Mouse (Mus musculus): ENCODE data around the gene Bcs1l. TPM values are rescaled to one million over a fixed set of nuclear protein-coding genes. Genes with fewer than 3 reads are reported as not detected.
A peak's percentile ranks its signal among the peaks of the same experiment; 100 is the strongest.

Bcs1l gene
- polyA plus RNA-seq, 1 experiment from 2014 or later, result 21.5 TPM

- H3K4me3 ChIP-seq (replicated peaks), result no peak overlapping the region
- peaks cover 2% of the 10 kb centered on the region for H3K4me1 ChIP-seq
- H3K9me3 ChIP-seq (replicated peaks), result no peaks in the 10 kb centered on the region
- WGBS, result 90% methylated on average over 8 of the region's 8 CpGs
- ATAC-seq (ENCODE audit: low FRiP score), result no peak
- no peaks in the 10 kb centered on the region for H3K27me3 ChIP-seq (replicated peaks)
- no peak overlapping the region for H3K27ac ChIP-seq (replicated peaks)
- no peak overlapping the region for H3K4me2 ChIP-seq
- no peak overlapping the region for H3K9ac ChIP-seq (replicated peaks)
- peaks cover 72% of the 10 kb centered on the region for H3K36me3 ChIP-seq
Observed at GRCm38 (mm10) chr1:74594434-74594833, 6.3 kb downstream of the Bcs1l start.

- peak; percentile 82 for ATAC-seq (ENCODE audit: low FRiP score)
- Histone ChIP-seq H3K27ac (replicated peaks) (peak overlapping the region; percentile 80), H3K27me3 (replicated peaks) (no peaks in the 10 kb centered on the region), H3K4me3 (replicated peaks) (peak overlapping the region; percentile 79), H3K4me1 (peaks cover 18% of the 10 kb centered on the region), H3K9me3 (replicated peaks) (no peaks in the 10 kb centered on the region), H3K4me2 (peak overlapping the region; percentile 94), H3K36me3 (peaks cover 30% of the 10 kb centered on the region), H3K9ac (replicated peaks) (peak overlapping the region; percentile 82)
- 10% methylated on average over 26 of the region's 26 CpGs for WGBS
Observed at GRCm38 (mm10) chr1:74600501-74601266, 12.6 kb downstream of the Bcs1l start.

GRCm38 (mm10) chr1:74601267-74601962, 13.3 kb downstream of the Bcs1l start, which contains the start of the genes Rnf25 and Stk36:
Rnf25 (minus strand) TSS chr1:74601397.
Stk36 (plus strand) TSS chr1:74601445.
- peaks cover 27% of the 10 kb centered on the region for H3K36me3 ChIP-seq
- H3K27ac ChIP-seq (replicated peaks), result peak within 1 kb of the TSS; percentile 80
- WGBS, result 8% methylated on average over 25 of the region's 25 CpGs
- H3K9ac ChIP-seq (replicated peaks), result peak within 1 kb of the TSS; percentile 82
- peaks cover 18% of the 10 kb centered on the region for H3K4me1 ChIP-seq
- peak; percentile 92 for ATAC-seq (ENCODE audit: low FRiP score)
- H3K4me2 ChIP-seq, result peak within 1 kb of the TSS; percentile 94
- H3K4me3 ChIP-seq (replicated peaks), result peak within 1 kb of the TSS; percentile 79
- H3K27me3 ChIP-seq (replicated peaks), result no peaks in the 10 kb centered on the region
- H3K9me3 ChIP-seq (replicated peaks), result no peaks in the 10 kb centered on the region

- no peak overlapping the region for H3K4me3 ChIP-seq (replicated peaks)
- no peaks in the 10 kb centered on the region for H3K9me3 ChIP-seq (replicated peaks)
- H3K27me3 ChIP-seq (replicated peaks), result no peaks in the 10 kb centered on the region
- no peaks in the 10 kb centered on the region for H3K4me1 ChIP-seq
- no peak for ATAC-seq (ENCODE audit: low FRiP score)
- WGBS, result 94% methylated on average over 1 of the region's 1 CpGs
- H3K4me2 ChIP-seq, result no peak overlapping the region
- H3K36me3 ChIP-seq, result peaks cover 56% of the 10 kb centered on the region
- no peak overlapping the region for H3K9ac ChIP-seq (replicated peaks)
- no peak overlapping the region for H3K27ac ChIP-seq (replicated peaks)
Observed at GRCm38 (mm10) chr1:74624183-74624582, 36.1 kb downstream of the Bcs1l start.

- Histone ChIP-seq H3K9me3 (replicated peaks) (no peaks in the 10 kb centered on the region), H3K4me3 (replicated peaks) (no peak overlapping the region), H3K9ac (replicated peaks) (no peak overlapping the region), H3K36me3 (peaks cover 56% of the 10 kb centered on the region), H3K4me1 (no peaks in the 10 kb centered on the region), H3K27me3 (replicated peaks) (no peaks in the 10 kb centered on the region), H3K27ac (replicated peaks) (no peak overlapping the region), H3K4me2 (no peak overlapping the region)
- WGBS, result 87% methylated on average over 4 of the region's 4 CpGs
- ATAC-seq (ENCODE audit: low FRiP score), result no peak
Observed at GRCm38 (mm10) chr1:74626076-74626475, 38.0 kb downstream of the Bcs1l start.

GRCm38 (mm10) chr1:74628001-74628400, 39.9 kb downstream of the Bcs1l start:
- Histone ChIP-seq H3K4me2 (no peak overlapping the region), H3K9me3 (replicated peaks) (no peaks in the 10 kb centered on the region), H3K4me1 (no peaks in the 10 kb centered on the region), H3K36me3 (peaks cover 49% of the 10 kb centered on the region), H3K9ac (replicated peaks) (no peak overlapping the region), H3K27me3 (replicated peaks) (no peaks in the 10 kb centered on the region), H3K4me3 (replicated peaks) (no peak overlapping the region), H3K27ac (replicated peaks) (no peak overlapping the region)
- ATAC-seq (ENCODE audit: low FRiP score), result no peak
- 46% methylated on average over 7 of the region's 7 CpGs for WGBS

GRCm38 (mm10) chr1:74632734-74633133, 44.6 kb downstream of the Bcs1l start:
- H3K4me1 ChIP-seq, result no peaks in the 10 kb centered on the region
- H3K27me3 ChIP-seq (replicated peaks), result no peaks in the 10 kb centered on the region
- H3K9me3 ChIP-seq (replicated peaks), result no peaks in the 10 kb centered on the region
- WGBS, result 93% methylated on average over 4 of the region's 4 CpGs
- H3K4me3 ChIP-seq (replicated peaks), result no peak overlapping the region
- H3K36me3 ChIP-seq, result peaks cover 40% of the 10 kb centered on the region
- no peak for ATAC-seq (ENCODE audit: low FRiP score)
- no peak overlapping the region for H3K27ac ChIP-seq (replicated peaks)
- no peak overlapping the region for H3K4me2 ChIP-seq
- no peak overlapping the region for H3K9ac ChIP-seq (replicated peaks)

Small RNAs within 50 kb of the gene (microRNA-seq; reads per million reads assigned to microRNA genes)
- not detected for gene Gm25035

Other genes starting within 250 kb of the Bcs1l start
- 1.1 and 1.4 TPM in 2 replicates for gene Catip, start 226.2 kb upstream of the Bcs1l start, polyA plus RNA-seq (2015; fragmentation: Nextera tagmentation; extraction: Ambion mirVana)
- gene Slc11a1, start 213.1 kb upstream of the Bcs1l start, polyA plus RNA-seq (2015; fragmentation: Nextera tagmentation; extraction: Ambion mirVana), result 2.3 and 3.5 TPM in 2 replicates
- gene Ctdsp1, start 196.8 kb upstream of the Bcs1l start, polyA plus RNA-seq (2015; fragmentation: Nextera tagmentation; extraction: Ambion mirVana), result 16.8 and 30.2 TPM in 2 replicates
- gene Vil1, start 178.9 kb upstream of the Bcs1l start, polyA plus RNA-seq (2015; fragmentation: Nextera tagmentation; extraction: Ambion mirVana), result 0.33 and 5.9 TPM in 2 replicates
- gene Cnot9, start 82.2 kb upstream of the Bcs1l start, polyA plus RNA-seq (2015; fragmentation: Nextera tagmentation; extraction: Ambion mirVana), result 43.9 and 48.5 TPM in 2 replicates
- gene Plcd4, start 45.4 kb upstream of the Bcs1l start, polyA plus RNA-seq (2015; fragmentation: Nextera tagmentation; extraction: Ambion mirVana), result 10.1 and 10.8 TPM in 2 replicates
- gene Usp37, start 44.0 kb upstream of the Bcs1l start, polyA plus RNA-seq (2015; fragmentation: Nextera tagmentation; extraction: Ambion mirVana), result 22.3 and 23.4 TPM in 2 replicates
- 7.1 and 8.3 TPM in 2 replicates for gene Zfp142, start within 50 bp of the Bcs1l start, polyA plus RNA-seq (2015; fragmentation: Nextera tagmentation; extraction: Ambion mirVana)
- 46.0 and 47.8 TPM in 2 replicates for gene Rnf25, start 13.1 kb downstream of the Bcs1l start, polyA plus RNA-seq (2015; fragmentation: Nextera tagmentation; extraction: Ambion mirVana)
- gene Stk36, start 13.2 kb downstream of the Bcs1l start, polyA plus RNA-seq (2015; fragmentation: Nextera tagmentation; extraction: Ambion mirVana), result 13.4 and 13.9 TPM in 2 replicates
- 7.7 and 8.9 TPM in 2 replicates for gene Ttll4, start 73.5 kb downstream of the Bcs1l start, polyA plus RNA-seq (2015; fragmentation: Nextera tagmentation; extraction: Ambion mirVana)
- 2.9 and 3.2 TPM in 2 replicates for gene Cyp27a1, start 125.3 kb downstream of the Bcs1l start, polyA plus RNA-seq (2015; fragmentation: Nextera tagmentation; extraction: Ambion mirVana)
- 0.17 and 0.40 TPM in 2 replicates for gene Prkag3, start 160.9 kb downstream of the Bcs1l start, polyA plus RNA-seq (2015; fragmentation: Nextera tagmentation; extraction: Ambion mirVana)
- gene Wnt6, start 183.6 kb downstream of the Bcs1l start, polyA plus RNA-seq (2015; fragmentation: Nextera tagmentation; extraction: Ambion mirVana), result 5.7 and 6.4 TPM in 2 replicates
- 0.09 and 0.20 TPM in 2 replicates for gene Wnt10a, start 203.2 kb downstream of the Bcs1l start, polyA plus RNA-seq (2015; fragmentation: Nextera tagmentation; extraction: Ambion mirVana)